Mouse (Mus musculus) MEL (cell line): Measurements from ENCODE around the gene Tnni2. TPM values are rescaled to one million over a fixed set of nuclear protein-coding genes. Genes with fewer than 3 reads are reported as not detected.

Source experiments
- DNase-seq: peaks from one replicate; pipeline ENCODE4 v3.0.0; 2011; ENCODE audit warnings: low read depth, low spot score
- H3K27ac ChIP-seq: 2 replicates; pipeline ENCODE4 v1.5.1; 2012; ENCODE audit warnings: low read depth, mild to moderate bottlenecking, control low read depth, low read length, moderate library complexity; ENCODE audit not compliant: control insufficient read depth
- H3K27me3 ChIP-seq, 2 experiments: fragments of 150-350 bp in 1 of 2; sonication (generic) in 1 of 2; 2 replicates each; pipeline ENCODE4 v1.6.1; 2012; ENCODE audit warnings: low read length in 2 of 2, mild to moderate bottlenecking in 2 of 2, improper control_type of control experiment in 1 of 2, moderate library complexity in 1 of 2; ENCODE audit not compliant: insufficient read depth in 2 of 2, control insufficient read depth in 1 of 2
- H3K36me3 ChIP-seq, 2 experiments: 2 replicates each; pipeline ENCODE4 v1.6.1; 2012 to 2014; ENCODE audit warnings: low read length in 2 of 2, improper control_type of control experiment in 1 of 2, inconsistent platforms in 1 of 2, mild to moderate bottlenecking in 1 of 2; ENCODE audit not compliant: insufficient read depth in 2 of 2, control insufficient read depth in 1 of 2
- H3K4me1 ChIP-seq, 2 experiments: fragments of 150-350 bp in 1 of 2; sonication (generic) in 1 of 2; 2 replicates each; pipeline ENCODE4 v1.6.1; 2012; ENCODE audit warnings: low read length in 2 of 2, improper control_type of control experiment in 1 of 2, mild to moderate bottlenecking in 1 of 2; ENCODE audit not compliant: insufficient read depth in 2 of 2, control insufficient read depth in 1 of 2
- H3K4me3 ChIP-seq, 2 experiments: fragments of 150-350 bp in 1 of 2; sonication (generic) in 1 of 2; 2 replicates each; pipeline ENCODE4 v1.5.1; 2012; ENCODE audit warnings: low read depth in 2 of 2, low read length in 2 of 2, mild to moderate bottlenecking in 2 of 2, moderate library complexity in 2 of 2, control low read depth in 1 of 2, improper control_type of control experiment in 1 of 2; ENCODE audit not compliant: control insufficient read depth in 1 of 2, insufficient read depth in 1 of 2
- H3K79me2 ChIP-seq: 2 replicates; pipeline ENCODE4 v1.6.1; 2012; ENCODE audit warnings: mild to moderate bottlenecking, low read length, moderate library complexity; ENCODE audit not compliant: control insufficient read depth, poor library complexity, insufficient read depth
- H3K9ac ChIP-seq: 2 replicates; pipeline ENCODE4 v1.6.1; 2012; ENCODE audit warnings: low read depth, mild to moderate bottlenecking, control low read depth, low read length, moderate library complexity; ENCODE audit not compliant: control insufficient read depth, poor library complexity, severe bottlenecking
- H3K9me3 ChIP-seq: fragments of 150-350 bp; sonication (generic); replicated peaks from 2 replicates; pipeline ENCODE4 v1.6.1; 2012; ENCODE audit warnings: mild to moderate bottlenecking, low read length, improper control_type of control experiment, moderate library complexity; ENCODE audit not compliant: insufficient read depth
- BHLHE40 ChIP-seq: IDR thresholded peaks from 2 replicates; pipeline ENCODE4 v1.6.1; 2012; ENCODE audit warnings: low read depth, mild to moderate bottlenecking, inconsistent platforms, low read length, improper control_type of control experiment, borderline replicate concordance
- CTCF ChIP-seq, 3 experiments: IDR thresholded peaks in 2 of 3; conservative IDR thresholded peaks in 1 of 3; 2 replicates each; pipeline ENCODE4 v1.5.1; 2011 to 2012; ENCODE audit warnings: low read length in 3 of 3, low read depth in 2 of 3, mild to moderate bottlenecking in 2 of 3, improper control_type of control experiment in 1 of 3, inconsistent platforms in 1 of 3, mixed read lengths in 1 of 3, moderate library complexity in 1 of 3; ENCODE audit not compliant: control insufficient read depth in 1 of 3, insufficient read depth in 1 of 3, poor library complexity in 1 of 3, severe bottlenecking in 1 of 3
- ELF1 ChIP-seq: IDR thresholded peaks from 2 replicates; pipeline ENCODE4 v1.6.1; 2014; ENCODE audit warnings: low read depth, mild to moderate bottlenecking, inconsistent platforms, low read length, improper control_type of control experiment, moderate library complexity
- ETS1 ChIP-seq: IDR thresholded peaks from 2 replicates; pipeline ENCODE4 v1.6.1; 2012; ENCODE audit warnings: low read depth, mild to moderate bottlenecking, inconsistent platforms, low read length, improper control_type of control experiment, moderate library complexity
- JUND ChIP-seq: IDR thresholded peaks from 2 replicates; pipeline ENCODE4 v1.6.1; 2011; ENCODE audit warnings: low read depth, mild to moderate bottlenecking, improper control_type of control experiment, low read length
- MAX ChIP-seq: IDR thresholded peaks from 2 replicates; pipeline ENCODE4 v1.6.1; 2011; ENCODE audit warnings: low read length, improper control_type of control experiment
- MXI1 ChIP-seq: IDR thresholded peaks from 2 replicates; pipeline ENCODE4 v1.6.1; 2011; ENCODE audit warnings: mild to moderate bottlenecking, low read depth, low read length, improper control_type of control experiment
- MYB ChIP-seq: IDR thresholded peaks from 2 replicates; pipeline ENCODE4 v1.6.1; 2011; ENCODE audit warnings: mild to moderate bottlenecking, low read depth, low read length, improper control_type of control experiment
- POLR2A ChIP-seq, 2 experiments: IDR thresholded peaks; 2 replicates each; pipeline ENCODE4 v1.6.1; 2011 to 2012; ENCODE audit warnings: low read length in 2 of 2, mild to moderate bottlenecking in 2 of 2, control low read depth in 1 of 2, improper control_type of control experiment in 1 of 2, low read depth in 1 of 2, moderate library complexity in 1 of 2; ENCODE audit not compliant: control insufficient read depth in 1 of 2, insufficient read depth in 1 of 2, poor library complexity in 1 of 2
- POLR2AphosphoS2 ChIP-seq: IDR thresholded peaks from 2 replicates; pipeline ENCODE4 v1.6.1; 2011; ENCODE audit warnings: low read length, improper control_type of control experiment
- POLR2AphosphoS5 ChIP-seq: IDR thresholded peaks from 2 replicates; pipeline ENCODE4 v1.6.1; 2012; ENCODE audit warnings: low read depth, borderline replicate concordance, mild to moderate bottlenecking, inconsistent platforms, low read length, moderate library complexity, mixed read lengths
- RAD21 ChIP-seq: IDR thresholded peaks from 2 replicates; pipeline ENCODE4 v1.6.1; 2011; ENCODE audit warnings: mild to moderate bottlenecking, low read depth, low read length, improper control_type of control experiment
- RCOR1 ChIP-seq: IDR thresholded peaks from 2 replicates; pipeline ENCODE4 v1.6.1; 2012; ENCODE audit warnings: low read depth, mild to moderate bottlenecking, inconsistent platforms, low read length, improper control_type of control experiment
- SIN3A ChIP-seq: IDR thresholded peaks from 2 replicates; pipeline ENCODE4 v1.6.1; 2012; ENCODE audit warnings: low read length, improper control_type of control experiment, inconsistent platforms
- SMC3 ChIP-seq: IDR thresholded peaks from 2 replicates; pipeline ENCODE4 v1.6.1; 2011; ENCODE audit warnings: low read depth, low read length, improper control_type of control experiment
- TAL1 ChIP-seq: IDR thresholded peaks from 2 replicates; pipeline ENCODE4 v1.6.1; 2012; ENCODE audit warnings: mild to moderate bottlenecking, inconsistent platforms, low read length, moderate library complexity, mixed read lengths
- TBP ChIP-seq: IDR thresholded peaks from 2 replicates; pipeline ENCODE4 v1.8.0; 2011; ENCODE audit warnings: low read depth, low read length, improper control_type of control experiment
- TCF12 ChIP-seq: IDR thresholded peaks from 2 replicates; pipeline ENCODE4 v1.6.1; 2014; ENCODE audit warnings: low read depth, mild to moderate bottlenecking, inconsistent platforms, low read length, improper control_type of control experiment, moderate library complexity
- USF1 ChIP-seq: IDR thresholded peaks from 2 replicates; pipeline ENCODE4 v1.6.1; 2014; ENCODE audit warnings: low read depth, mild to moderate bottlenecking, inconsistent platforms, low read length, improper control_type of control experiment, moderate library complexity
- ZC3H11A ChIP-seq: IDR thresholded peaks from 2 replicates; pipeline ENCODE4 v1.6.1; 2012; ENCODE audit warnings: low read depth, mild to moderate bottlenecking, inconsistent platforms, low read length, improper control_type of control experiment
- polyA plus RNA-seq, 2 experiments: library from polyadenylated mRNA; stranded (reverse) in 1 of 2; unstranded in 1 of 2; fragments of >175 nt in 1 of 2; fragments of >200 nt in 1 of 2; gene quantifications; 2 replicates each; pipeline versions ENCODE4 v1.2.1 to v1.2.4; 2012; ENCODE audit warnings: low replicate concordance in 2 of 2, low read depth in 1 of 2; ENCODE audit not compliant: insufficient read length in 2 of 2, insufficient read depth in 1 of 2, missing spikeins in 1 of 2
- total RNA-seq: library from RNA; depleted of rRNA; stranded (reverse); fragments of 300-350 nt; gene quantifications from 2 replicates; pipeline ENCODE4 v1.2.3, GENCODE M21; 2012

Gene Tnni2
- total and polyA plus RNA-seq, 3 experiments, result 0.84 TPM; not detected in 2

DNA sequence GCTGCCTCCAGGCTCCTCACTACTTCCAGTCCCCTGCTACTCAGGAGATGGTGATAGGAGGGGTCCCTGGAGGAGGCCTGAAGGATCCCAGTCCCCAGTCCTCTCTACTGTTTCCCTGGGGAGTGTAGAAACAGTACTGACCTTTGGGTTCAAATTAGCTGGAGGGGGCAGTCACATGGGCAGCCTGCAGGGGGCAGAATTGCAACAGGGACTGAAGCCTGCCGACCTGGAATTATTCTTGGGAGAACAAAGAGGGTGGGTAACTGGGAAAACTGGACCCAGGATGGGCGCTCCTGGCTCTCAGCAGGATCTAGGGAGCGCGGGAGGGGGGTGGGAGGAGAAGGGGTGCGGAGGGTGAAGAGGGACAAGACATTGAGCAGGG, 39.6 kb downstream of the Tnni2 start:
- Histone ChIP-seq H3K79me2 (no peaks in the 10 kb centered on the region), H3K9me3 (no peaks in the 10 kb centered on the region), H3K4me1 (no peaks in the 10 kb centered on the region), H3K36me3 (no peaks in the 10 kb centered on the region), H3K27ac (no peak overlapping the region), H3K9ac (no peak overlapping the region), H3K4me3 (no peak overlapping the region), H3K27me3 (no peaks in the 10 kb centered on the region; a peak in 2 of 4 replicates)
- TF ChIP-seq USF1, result 0 out of 2 replicates have a peak, but pooled peaks have one; percentile 30
- peak; percentile 49 for TF ChIP-seq SMC3
- no peak for TF ChIP-seq TAL1
- no peak for TF ChIP-seq ELF1
- peak; percentile 45 to 73 (median 59); a peak in 5 of 6 replicates for TF ChIP-seq CTCF (IDR thresholded peaks at IDR 0.05 in 2 of 3, conservative IDR thresholded peaks at IDR 0.05 in 1 of 3; ENCODE audit: control insufficient read depth in 1 of 3, insufficient read depth in 1 of 3, low read depth in 2 of 3, low read length in 3 of 3, poor library complexity in 1 of 3, severe bottlenecking in 1 of 3)
- peak; percentile 38 for TF ChIP-seq RAD21
- peak; percentile 6 for DNase-seq

DNA sequence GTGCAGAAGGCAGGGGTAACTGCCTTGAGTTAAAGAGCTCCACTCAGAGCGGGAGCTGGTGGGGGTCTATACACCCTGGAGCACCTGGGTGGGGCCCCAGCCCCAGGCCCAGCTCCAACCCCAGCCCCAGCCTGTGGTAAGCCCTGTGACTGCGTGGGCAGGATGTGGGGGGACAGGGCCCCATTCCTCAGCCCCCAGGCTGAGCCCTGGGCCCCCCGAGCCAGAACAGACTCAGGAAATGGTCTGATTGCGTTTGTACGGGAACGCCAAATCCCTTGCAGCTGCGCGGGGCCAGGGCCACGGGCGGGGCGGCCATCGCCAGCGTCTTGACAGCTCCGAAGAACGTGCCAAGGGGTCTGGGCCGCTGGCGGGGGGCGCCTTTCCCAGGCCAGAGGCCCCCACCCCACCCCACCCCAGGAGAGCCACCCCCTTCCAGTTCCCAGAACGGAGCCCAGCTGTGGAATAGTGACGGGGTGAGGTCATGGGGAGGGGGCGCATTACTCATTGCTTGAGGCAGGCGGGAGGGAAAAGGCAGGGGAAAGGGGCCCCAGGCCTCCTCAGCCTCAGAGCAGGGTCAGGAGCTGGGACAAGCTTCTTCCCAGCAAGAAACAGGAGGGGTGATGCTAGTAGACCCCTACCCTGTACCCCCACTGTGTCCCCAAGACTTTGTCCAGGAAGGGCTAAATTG, 40.1 kb downstream of the Tnni2 start:
- H3K9ac ChIP-seq, result no peak overlapping the region
- no peaks in the 10 kb centered on the region for H3K9me3 ChIP-seq
- no peaks in the 10 kb centered on the region for H3K79me2 ChIP-seq
- H3K27me3 ChIP-seq, result no peaks in the 10 kb centered on the region; a peak in 2 of 4 replicates
- H3K27ac ChIP-seq, result no peak overlapping the region
- TF ChIP-seq MAX, result no peak
- TF ChIP-seq POLR2AphosphoS5, result no peak
- TF ChIP-seq ELF1, result no peak
- TF ChIP-seq SIN3A, result no peak
- TF ChIP-seq TCF12, result no peak
- no peak for TF ChIP-seq POLR2A (IDR thresholded peaks at IDR 0.05; ENCODE audit: control insufficient read depth in 1 of 2, insufficient read depth in 1 of 2, low read depth in 1 of 2, low read length in 2 of 2, poor library complexity in 1 of 2)
- no peak for TF ChIP-seq RCOR1
- no peaks in the 10 kb centered on the region for H3K4me1 ChIP-seq
- no peaks in the 10 kb centered on the region for H3K36me3 ChIP-seq
- no peak for DNase-seq
- no peak overlapping the region for H3K4me3 ChIP-seq

DNA sequence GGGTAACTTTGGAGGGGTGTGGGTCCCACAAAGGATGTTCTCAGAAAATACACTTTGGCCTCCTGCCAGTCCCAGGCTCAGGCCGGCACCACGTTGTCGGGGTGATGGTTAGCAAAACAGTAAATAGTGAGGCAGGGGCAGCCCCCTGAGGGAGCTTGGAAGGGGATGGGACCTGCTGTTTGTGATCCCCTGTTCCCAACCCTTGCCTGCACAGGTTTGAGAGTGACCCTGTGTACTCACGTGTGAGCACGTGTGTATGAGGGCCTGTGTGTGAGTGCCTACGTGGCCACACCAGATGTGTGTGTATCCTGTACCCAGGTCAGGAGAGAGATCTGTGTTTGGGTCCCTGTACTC, 40.6 kb downstream of the Tnni2 start:
- H3K27ac ChIP-seq, result no peak overlapping the region
- H3K4me3 ChIP-seq, result no peak overlapping the region
- TF ChIP-seq POLR2AphosphoS2 (no peak), SMC3 (no peak), MYB (no peak), TCF12 (no peak), JUND (no peak), MXI1 (no peak), BHLHE40 (no peak), TBP (no peak), POLR2A (IDR thresholded peaks at IDR 0.05; ENCODE audit: control insufficient read depth in 1 of 2, insufficient read depth in 1 of 2, low read depth in 1 of 2, low read length in 2 of 2, poor library complexity in 1 of 2) (no peak), ZC3H11A (no peak), ETS1 (no peak), ELF1 (no peak), SIN3A (no peak), USF1 (no peak), CTCF (IDR thresholded peaks at IDR 0.05 in 2 of 3, conservative IDR thresholded peaks at IDR 0.05 in 1 of 3; ENCODE audit: control insufficient read depth in 1 of 3, insufficient read depth in 1 of 3, low read depth in 2 of 3, low read length in 3 of 3, poor library complexity in 1 of 3, severe bottlenecking in 1 of 3) (no peak)
- H3K27me3 ChIP-seq, result no peaks in the 10 kb centered on the region; a peak in 2 of 4 replicates
- no peak for DNase-seq
- H3K9ac ChIP-seq, result no peak overlapping the region
- H3K9me3 ChIP-seq, result no peaks in the 10 kb centered on the region
- H3K36me3 ChIP-seq, result no peaks in the 10 kb centered on the region
- no peaks in the 10 kb centered on the region for H3K4me1 ChIP-seq
- H3K79me2 ChIP-seq, result no peaks in the 10 kb centered on the region
